Mouse (Mus musculus): ENCODE results near the gene Tex33. TPM values are rescaled to one million over a fixed set of nuclear protein-coding genes. Genes with fewer than 3 reads are reported as not detected.

Tex33 gene
- polyA plus RNA-seq, 1 experiment from 2014 or later = not detected

DNA sequence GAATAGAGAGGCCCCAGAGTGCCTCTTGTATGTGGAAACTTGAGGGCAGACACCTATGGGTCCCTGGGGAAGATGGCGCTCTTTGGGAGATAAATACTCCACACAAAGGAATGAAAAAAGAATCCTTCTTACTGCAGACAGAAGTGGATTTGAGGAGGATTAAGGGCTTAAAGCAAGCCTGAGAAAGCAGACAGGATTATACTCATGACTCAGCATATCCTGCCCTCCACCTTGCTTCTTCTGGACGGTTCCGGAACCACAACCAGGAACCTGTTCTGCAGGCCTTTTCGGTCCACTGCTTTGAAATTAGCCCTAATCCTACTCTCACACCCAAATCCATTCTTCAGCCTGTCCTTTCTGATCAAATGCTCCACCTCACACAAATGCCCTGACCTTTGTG lies 13.6 kb downstream of the Tex33 start:
- no peak overlapping the region for H3K4me3 ChIP-seq
- H3K9me3 ChIP-seq = no peaks in the 10 kb centered on the region
- WGBS = 90% methylated on average over 4 of the region's 4 CpGs
- peaks cover 3% of the 10 kb centered on the region; the same call in 1 of the 2 replicates for H3K27me3 ChIP-seq (ENCODE audit: insufficient read depth, poor library complexity, severe bottlenecking)
- no peaks in the 10 kb centered on the region for H3K4me1 ChIP-seq
- H3K27ac ChIP-seq = no peak overlapping the region
- H3K36me3 ChIP-seq = no peaks in the 10 kb centered on the region
- no peak for DNase-seq (ENCODE audit: low spot score)

DNA sequence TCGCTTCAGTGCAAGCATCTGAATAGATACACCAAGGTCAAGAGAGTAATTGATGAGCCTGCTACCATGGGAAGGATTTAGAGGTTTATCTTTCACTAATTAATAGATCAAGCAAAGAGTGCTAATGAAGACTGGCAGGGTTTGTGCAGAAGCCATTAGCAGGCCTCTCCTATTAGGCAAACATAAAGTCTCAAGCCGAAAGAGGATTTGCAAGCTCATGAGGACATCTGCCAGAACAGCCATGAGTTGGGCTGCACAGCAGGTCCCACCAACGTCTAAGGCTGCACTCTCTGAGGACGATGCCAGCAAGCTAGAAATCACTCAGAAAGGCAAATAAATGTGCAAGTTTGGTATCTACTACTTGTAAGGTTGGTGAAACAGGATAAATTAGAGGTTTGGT lies 15.0 kb downstream of the Tex33 start:
- no peaks in the 10 kb centered on the region for H3K9me3 ChIP-seq
- 65% methylated on average over 4 of the region's 4 CpGs for WGBS

DNA sequence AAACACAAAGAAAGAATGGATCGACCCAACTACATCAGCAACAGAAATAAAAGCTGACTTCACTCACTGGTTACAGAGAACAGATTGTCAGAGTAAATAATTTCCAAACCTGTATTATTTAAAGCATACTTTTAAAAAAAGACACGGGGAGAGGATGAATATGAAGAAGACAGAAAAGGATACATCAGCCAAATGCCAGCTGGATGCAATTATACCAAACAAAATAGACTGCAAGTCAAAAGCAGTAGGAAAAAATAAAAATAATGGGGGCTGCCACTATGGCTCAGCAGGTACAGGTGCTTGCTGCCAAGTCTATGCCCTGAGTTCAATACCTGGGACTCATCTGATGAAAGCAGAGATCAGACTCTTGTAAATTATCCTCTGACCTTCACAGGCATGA lies 15.5 kb downstream of the Tex33 start:
- Histone ChIP-seq H3K4me3 (no peak overlapping the region), H3K9me3 (no peaks in the 10 kb centered on the region), H3K27ac (no peak overlapping the region), H3K36me3 (no peaks in the 10 kb centered on the region), H3K27me3 (ENCODE audit: insufficient read depth, poor library complexity, severe bottlenecking) (peaks cover 3% of the 10 kb centered on the region; the same call in 1 of the 2 replicates), H3K4me1 (no peaks in the 10 kb centered on the region)
- no peak for DNase-seq (ENCODE audit: low spot score)
- WGBS = 67% methylated on average over 2 of the region's 2 CpGs

More for the DNA sequence above, 15.0 kb downstream of the Tex33 start:
- Histone ChIP-seq H3K4me3 (no peak overlapping the region), H3K27ac (no peak overlapping the region), H3K4me1 (no peaks in the 10 kb centered on the region), H3K27me3 (ENCODE audit: insufficient read depth, poor library complexity, severe bottlenecking) (peaks cover 3% of the 10 kb centered on the region; the same call in 1 of the 2 replicates), H3K36me3 (no peaks in the 10 kb centered on the region)
- DNase-seq (ENCODE audit: low spot score) = no peak

DNA sequence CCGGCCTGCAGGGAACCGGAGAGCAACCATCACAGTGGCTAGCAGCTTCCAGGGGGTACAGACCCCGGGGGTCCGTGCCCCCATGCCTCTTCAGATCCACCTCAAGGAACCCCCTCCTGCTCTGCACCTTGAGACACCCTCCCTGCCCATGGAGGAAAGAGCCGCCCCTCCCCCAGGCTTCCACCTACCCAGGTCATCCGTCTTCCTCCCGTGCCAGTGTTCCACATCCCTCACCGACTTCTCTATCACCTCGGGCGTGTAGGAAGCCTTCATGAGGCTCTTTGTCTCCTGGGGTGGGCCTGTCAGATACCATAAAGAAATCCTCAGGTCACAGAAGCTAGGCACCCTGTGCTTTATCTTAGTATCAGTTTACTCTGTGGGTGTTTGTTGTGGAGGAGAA lies 17.2 kb downstream of the Tex33 start:
- Histone ChIP-seq H3K9me3 (no peaks in the 10 kb centered on the region), H3K4me1 (no peaks in the 10 kb centered on the region), H3K27ac (no peak overlapping the region), H3K4me3 (no peak overlapping the region), H3K36me3 (no peaks in the 10 kb centered on the region), H3K27me3 (ENCODE audit: insufficient read depth, poor library complexity, severe bottlenecking) (no peaks in the 10 kb centered on the region)
- WGBS = 77% methylated on average over 10 of the region's 10 CpGs
- no peak for DNase-seq (ENCODE audit: low spot score)

DNA sequence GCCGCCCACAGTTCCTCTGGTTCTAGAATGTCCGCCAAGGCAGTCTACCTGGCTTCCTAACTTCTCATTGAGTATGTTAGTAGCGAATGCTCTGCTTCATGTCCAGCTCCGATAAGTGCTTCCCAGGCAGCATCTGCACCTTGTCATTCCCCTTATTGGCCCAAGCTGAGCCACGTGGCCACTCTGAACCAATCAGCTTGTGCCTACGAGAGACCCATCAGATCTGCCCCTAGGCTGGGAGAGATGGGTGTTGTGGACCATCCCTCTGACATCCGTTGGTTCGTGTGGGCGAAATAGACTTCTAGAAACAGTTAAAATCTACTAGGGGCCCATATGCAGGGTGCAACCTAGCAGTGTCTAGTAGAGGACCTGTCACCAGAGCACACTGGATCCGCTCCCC lies 17.9 kb downstream of the Tex33 start:
- no peaks in the 10 kb centered on the region for H3K27me3 ChIP-seq (ENCODE audit: insufficient read depth, poor library complexity, severe bottlenecking)
- H3K36me3 ChIP-seq = no peaks in the 10 kb centered on the region
- H3K4me3 ChIP-seq = no peak overlapping the region
- no peak for DNase-seq (ENCODE audit: low spot score)
- H3K27ac ChIP-seq = no peak overlapping the region
- no peaks in the 10 kb centered on the region for H3K4me1 ChIP-seq
- WGBS = 77% methylated on average over 10 of the region's 10 CpGs
- H3K9me3 ChIP-seq = no peaks in the 10 kb centered on the region

DNA sequence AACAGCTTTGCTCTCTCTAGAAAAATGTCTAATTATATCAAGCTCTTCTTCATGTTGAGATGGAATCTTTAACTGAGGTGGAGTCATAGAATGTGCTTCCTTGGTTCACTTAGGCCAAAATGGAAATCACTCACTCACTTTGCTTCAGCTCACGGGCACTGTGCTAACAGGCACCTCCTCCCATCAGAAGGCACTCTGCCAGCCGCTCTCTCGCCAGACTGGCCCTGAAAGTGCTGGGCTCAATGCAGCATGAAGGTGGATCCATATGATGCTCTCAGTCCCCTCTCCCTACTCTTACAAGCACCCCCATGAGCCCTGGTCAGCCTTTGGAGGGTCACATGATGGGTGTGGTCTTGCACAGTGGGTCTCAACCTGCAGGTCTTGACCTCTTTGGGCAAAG lies 21.5 kb downstream of the Tex33 start:
- no peak for DNase-seq (ENCODE audit: low spot score)
- H3K36me3 ChIP-seq = no peaks in the 10 kb centered on the region
- WGBS = 75% methylated on average over 3 of the region's 3 CpGs
- H3K4me3 ChIP-seq = no peak overlapping the region
- H3K27ac ChIP-seq = no peak overlapping the region
- H3K27me3 ChIP-seq (ENCODE audit: insufficient read depth, poor library complexity, severe bottlenecking) = peaks cover 12% of the 10 kb centered on the region; the same call in 1 of the 2 replicates
- no peaks in the 10 kb centered on the region for H3K9me3 ChIP-seq
- H3K4me1 ChIP-seq = no peaks in the 10 kb centered on the region

DNA sequence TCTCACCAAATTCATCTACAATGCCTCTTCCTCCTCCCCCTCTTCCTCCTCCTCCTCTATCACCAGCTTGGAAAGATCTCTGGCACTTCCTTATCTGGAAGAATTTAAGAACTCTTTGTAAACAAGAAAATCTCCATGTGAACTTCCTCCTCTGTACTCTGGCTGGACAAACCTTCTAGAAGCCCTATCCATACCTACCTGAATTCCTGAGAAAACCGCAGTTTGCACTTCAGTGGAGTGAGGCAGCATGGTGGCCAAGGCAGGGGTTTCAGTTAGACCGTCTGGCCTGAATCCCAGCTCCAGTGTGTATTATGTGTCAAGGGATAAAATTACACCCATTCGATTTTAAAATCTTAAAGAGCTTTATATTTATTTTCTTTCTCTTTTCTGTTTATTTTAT lies 22.9 kb downstream of the Tex33 start:
- no peak overlapping the region for H3K27ac ChIP-seq
- H3K4me3 ChIP-seq = no peak overlapping the region
- 67% methylated on average over 3 of the region's 3 CpGs for WGBS
- no peak for DNase-seq (ENCODE audit: low spot score)
- no peaks in the 10 kb centered on the region for H3K36me3 ChIP-seq
- H3K9me3 ChIP-seq = no peaks in the 10 kb centered on the region
- peaks cover 21% of the 10 kb centered on the region for H3K27me3 ChIP-seq (ENCODE audit: insufficient read depth, poor library complexity, severe bottlenecking)
- no peaks in the 10 kb centered on the region for H3K4me1 ChIP-seq

DNA sequence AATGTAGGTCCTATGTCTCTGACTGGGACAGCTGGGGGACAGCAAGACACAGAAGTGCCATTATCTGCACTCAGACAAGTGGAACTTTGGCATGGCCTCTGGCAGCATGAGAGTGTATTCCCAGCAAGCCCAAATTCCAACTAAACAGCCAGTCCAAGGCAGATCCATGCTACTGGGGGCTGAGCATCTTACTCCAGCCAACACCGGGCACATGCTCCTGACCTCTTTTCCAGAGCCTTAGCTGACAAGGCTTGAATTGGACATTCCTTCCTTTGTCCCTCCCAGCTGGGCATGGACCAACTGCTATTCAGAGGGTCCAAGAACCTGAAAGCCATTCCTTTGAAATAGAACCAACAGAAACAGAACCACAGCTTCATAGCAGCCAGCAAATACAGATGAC lies 26.1 kb downstream of the Tex33 start:
- no peaks in the 10 kb centered on the region for H3K36me3 ChIP-seq
- no peak overlapping the region for H3K27ac ChIP-seq
- no peaks in the 10 kb centered on the region for H3K4me1 ChIP-seq
- 76% methylated on average over 1 of the region's 1 CpGs for WGBS
- peaks cover 38% of the 10 kb centered on the region for H3K27me3 ChIP-seq (ENCODE audit: insufficient read depth, poor library complexity, severe bottlenecking)
- no peak overlapping the region for H3K4me3 ChIP-seq
- DNase-seq (ENCODE audit: low spot score) = no peak
- H3K9me3 ChIP-seq = no peaks in the 10 kb centered on the region

DNA sequence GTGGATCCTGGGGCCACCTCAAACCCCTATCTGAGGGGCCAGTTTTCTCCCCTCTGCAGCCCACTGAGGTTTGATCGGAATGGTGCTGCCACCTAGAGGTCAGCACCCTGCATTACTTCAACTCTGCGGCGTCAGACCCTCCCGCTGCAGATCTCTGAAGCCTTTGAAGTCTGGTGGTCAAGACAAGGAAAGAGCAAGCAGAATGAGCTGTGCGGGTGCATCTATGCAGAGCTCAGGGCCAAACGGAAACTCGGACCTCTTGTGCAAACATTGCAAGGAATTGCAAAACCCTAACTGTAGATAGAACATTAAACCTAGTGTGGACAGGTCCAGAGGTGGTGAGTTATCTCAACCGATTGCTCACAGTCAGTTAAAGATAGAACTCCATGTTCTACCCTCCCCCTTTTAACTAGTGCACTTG lies 26.8 kb downstream of the Tex33 start:
- no peak for DNase-seq (ENCODE audit: low spot score)
- Histone ChIP-seq H3K4me1 (no peaks in the 10 kb centered on the region), H3K27ac (no peak overlapping the region), H3K4me3 (no peak overlapping the region), H3K27me3 (ENCODE audit: insufficient read depth, poor library complexity, severe bottlenecking) (peaks cover 38% of the 10 kb centered on the region), H3K36me3 (no peaks in the 10 kb centered on the region), H3K9me3 (no peaks in the 10 kb centered on the region)
- WGBS = 8% methylated on average over 8 of the region's 8 CpGs

DNA sequence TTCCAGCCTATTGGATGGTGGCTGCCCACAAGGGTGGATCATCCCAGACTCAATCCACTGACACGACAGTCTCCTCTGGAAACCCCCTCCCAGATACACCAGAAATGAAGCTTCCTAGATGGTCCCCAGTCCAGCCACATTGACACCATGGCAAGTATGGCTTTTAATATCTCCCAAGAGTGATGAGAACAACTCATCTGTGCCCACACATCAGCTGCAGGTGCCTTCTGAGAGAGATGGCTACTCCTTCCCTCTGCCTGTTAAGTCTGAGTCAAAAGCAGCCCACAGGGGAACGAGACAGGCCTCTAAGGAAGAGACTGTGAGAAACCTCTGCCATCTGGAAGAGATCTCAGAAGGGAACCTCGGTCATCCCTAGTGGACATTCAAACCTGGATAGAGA lies 27.9 kb downstream of the Tex33 start:
- H3K27me3 ChIP-seq (ENCODE audit: insufficient read depth, poor library complexity, severe bottlenecking) = peaks cover 38% of the 10 kb centered on the region
- H3K27ac ChIP-seq = no peak overlapping the region
- no peak for DNase-seq (ENCODE audit: low spot score)
- no peaks in the 10 kb centered on the region for H3K4me1 ChIP-seq
- no peaks in the 10 kb centered on the region for H3K9me3 ChIP-seq
- no peak overlapping the region for H3K4me3 ChIP-seq
- 71% methylated on average over 3 of the region's 3 CpGs for WGBS
- no peaks in the 10 kb centered on the region for H3K36me3 ChIP-seq

DNA sequence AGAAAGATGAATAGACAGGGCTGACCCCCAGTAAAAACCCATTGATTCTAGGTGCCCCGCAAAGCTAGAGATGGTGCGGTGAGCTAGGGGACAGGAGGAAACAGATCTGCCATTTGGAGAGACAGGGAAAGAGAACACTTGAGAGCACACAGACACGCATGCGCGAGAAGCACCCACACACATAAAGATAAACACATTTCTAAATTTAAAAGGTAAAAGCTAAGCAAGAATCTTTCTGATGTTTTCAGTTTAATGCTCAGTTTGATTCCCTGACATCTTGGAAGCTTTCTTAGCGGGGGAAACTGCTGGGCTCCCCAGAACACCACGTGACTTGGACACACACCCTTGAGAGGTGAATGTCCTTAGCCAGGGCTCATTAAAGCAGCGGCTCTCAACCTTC lies 28.8 kb downstream of the Tex33 start:
- 0 out of 2 replicates have a peak, but pooled peaks cover 3% of the 10 kb centered on the region for H3K9me3 ChIP-seq
- no peaks in the 10 kb centered on the region for H3K4me1 ChIP-seq
- no peak overlapping the region for H3K27ac ChIP-seq
- H3K27me3 ChIP-seq (ENCODE audit: insufficient read depth, poor library complexity, severe bottlenecking) = peaks cover 38% of the 10 kb centered on the region
- H3K4me3 ChIP-seq = no peak overlapping the region
- DNase-seq (ENCODE audit: low spot score) = no peak
- 79% methylated on average over 8 of the region's 8 CpGs for WGBS
- no peaks in the 10 kb centered on the region for H3K36me3 ChIP-seq

DNA sequence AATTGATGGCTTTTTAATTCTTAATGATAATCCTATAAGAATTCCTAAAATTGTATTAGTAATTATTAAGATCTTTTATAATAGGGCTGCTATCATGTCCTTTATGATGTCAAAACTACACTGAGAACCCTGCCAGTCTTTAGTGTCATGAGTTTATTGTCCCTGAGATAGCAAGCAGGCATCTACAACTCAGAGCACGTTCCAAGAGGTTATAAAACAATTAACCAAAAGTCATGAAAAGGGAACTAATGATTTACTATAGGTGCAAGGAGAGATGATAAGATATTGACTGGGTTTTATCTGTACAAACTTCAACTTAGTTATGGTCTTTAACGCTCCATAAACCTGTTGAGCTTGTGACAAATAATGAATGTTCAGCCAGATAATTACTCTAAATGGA lies 29.8 kb downstream of the Tex33 start:
- Histone ChIP-seq H3K27ac (no peak overlapping the region), H3K36me3 (no peaks in the 10 kb centered on the region), H3K27me3 (ENCODE audit: insufficient read depth, poor library complexity, severe bottlenecking) (peaks cover 38% of the 10 kb centered on the region), H3K9me3 (0 out of 2 replicates have a peak, but pooled peaks cover 3% of the 10 kb centered on the region), H3K4me3 (no peak overlapping the region), H3K4me1 (no peaks in the 10 kb centered on the region)
- no peak for DNase-seq (ENCODE audit: low spot score)
- 78% methylated on average over 2 of the region's 2 CpGs for WGBS

DNA sequence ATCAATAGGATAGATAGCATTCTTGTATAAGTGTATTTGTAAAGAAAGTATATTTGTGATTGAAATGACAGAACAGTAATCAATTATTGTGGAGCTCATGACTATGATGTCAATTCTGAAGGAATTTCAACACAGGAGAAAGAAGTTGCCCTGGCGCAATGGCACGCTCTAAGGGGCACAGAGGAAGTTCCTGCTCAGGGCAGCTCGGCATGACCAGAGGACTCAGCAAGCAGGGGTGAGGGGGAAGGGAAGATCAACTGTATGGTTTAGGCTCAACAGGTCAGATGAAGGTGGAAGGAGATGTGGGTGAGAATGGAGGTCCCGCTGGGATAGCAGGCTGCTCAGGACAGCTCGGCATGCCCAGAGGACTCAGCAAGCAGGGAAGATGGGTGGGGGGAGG lies 40.2 kb downstream of the Tex33 start:
- no peak for DNase-seq (ENCODE audit: low spot score)
- Histone ChIP-seq H3K27ac (no peak overlapping the region), H3K27me3 (ENCODE audit: insufficient read depth, poor library complexity, severe bottlenecking) (peaks cover 9% of the 10 kb centered on the region), H3K9me3 (no peaks in the 10 kb centered on the region), H3K4me3 (no peak overlapping the region), H3K4me1 (no peaks in the 10 kb centered on the region), H3K36me3 (no peaks in the 10 kb centered on the region)
- 82% methylated on average over 5 of the region's 5 CpGs for WGBS

DNA sequence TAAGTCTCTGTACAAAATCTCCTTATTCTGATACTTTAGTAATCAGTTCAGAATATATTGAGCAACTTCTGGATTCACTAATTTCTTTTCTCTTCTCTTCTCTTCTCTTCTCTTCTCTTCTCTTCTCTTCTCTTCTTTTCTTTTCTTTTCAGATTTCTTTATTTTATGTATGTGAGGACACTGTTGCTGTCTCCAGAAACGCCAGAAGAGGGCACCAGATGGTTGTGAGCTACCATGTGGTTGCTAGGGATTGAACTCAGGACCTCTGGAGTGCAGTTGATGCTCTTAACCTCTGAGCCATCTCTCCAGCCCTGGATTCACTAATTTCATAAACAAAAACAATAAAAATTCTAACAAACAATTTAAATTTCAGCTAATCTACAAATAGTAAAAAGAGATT lies 40.8 kb downstream of the Tex33 start:
- no peak for DNase-seq (ENCODE audit: low spot score)
- Histone ChIP-seq H3K4me1 (no peaks in the 10 kb centered on the region), H3K9me3 (no peaks in the 10 kb centered on the region), H3K36me3 (no peaks in the 10 kb centered on the region), H3K4me3 (no peak overlapping the region), H3K27me3 (ENCODE audit: insufficient read depth, poor library complexity, severe bottlenecking) (peaks cover 9% of the 10 kb centered on the region), H3K27ac (no peak overlapping the region)
- WGBS = 0% methylated on average over 1 of the region's 1 CpGs

All from heart, embryonic 10.5 days (tissue).